ENCODE assay signal across 8 mouse cellular contexts in genomic region chr7:28944756-28945415, GRCm38 (mm10). TPM values are rescaled to one million over a fixed set of nuclear protein-coding genes. Genes with fewer than 3 reads are reported as not detected.
DNase-seq lines count a peak whose midpoint lies in the region; ATAC-seq and TF ChIP-seq lines count a peak whose summit lies in the region.

No protein-coding gene starts in this region.

- H3K4me1 ChIP-seq in ES-E14 (ENCODE audit: control insufficient read depth in 2 of 2, insufficient read depth in 2 of 2, low read length in 2 of 2, poor library complexity in 1 of 2), result peaks cover 39 to 47% of the 10 kb centered on the region in 2 experiments
- H3K4me1 ChIP-seq in forebrain, embryonic 14.5 days (ENCODE audit: control insufficient read depth, insufficient read depth, low read length), result peaks cover 20% of the 10 kb centered on the region
- peaks cover 74% of the 10 kb centered on the region for H3K4me1 ChIP-seq in limb, embryonic 14.5 days (ENCODE audit: control insufficient read depth, insufficient read depth, low read length)

- no peak for TF ChIP-seq POLR2A in limb, embryonic 14.5 days (IDR thresholded peaks at IDR 0.05; ENCODE audit: borderline replicate concordance, extremely low read depth, insufficient read depth, insufficient read length)

- no peak overlapping the region for H3K4me2 ChIP-seq in forebrain, embryonic 14.5 days (ENCODE audit: low read length)
- peak overlapping the region; percentile 9; the same call in 1 of the 2 replicates for H3K4me2 ChIP-seq in limb, embryonic 14.5 days (replicated peaks; ENCODE audit: low read depth, low read length, severe bottlenecking)

- TF ChIP-seq CTCF in layer of hippocampus, adult 2 months (conservative IDR thresholded peaks at IDR 0.05), result no peak

- H3K27ac ChIP-seq in layer of hippocampus, adult 2 months, result peak overlapping the region; percentile 75
- peak overlapping the region; percentile 78 for H3K27ac ChIP-seq in ES-E14 (ENCODE audit: insufficient read depth, low read depth, low read length, poor library complexity, severe bottlenecking)
- H3K27ac ChIP-seq in forebrain, embryonic 14.5 days (ENCODE audit: low read depth, low read length), result peak overlapping the region; percentile 39; the same call in 1 of the 2 replicates
- H3K27ac ChIP-seq in limb, embryonic 14.5 days (replicated peaks; ENCODE audit: low read depth, low read length), result peak overlapping the region; percentile 81

- WGBS in forebrain, embryonic 14.5 days, result 7% methylated on average over 6 of the region's 6 CpGs
- WGBS in limb, embryonic 14.5 days, result 33% methylated on average over 6 of the region's 6 CpGs

- in situ Hi-C loops in ES-E14 (cut with MboI; ENCODE audit: low sequenced_read_pairs in 2 of 2, unreplicated experiment in 2 of 2), result no loop called here

- H3K4me3 ChIP-seq in layer of hippocampus, adult 2 months, result no peak overlapping the region
- H3K4me3 ChIP-seq in ES-E14 (ENCODE audit: insufficient read depth in 1 of 2, low read depth in 1 of 2, low read length in 2 of 2, poor library complexity in 1 of 2, severe bottlenecking in 1 of 2), result peak overlapping the region; percentile 14 to 17; a peak in 2 of 4 replicates
- no peak overlapping the region for H3K4me3 ChIP-seq in forebrain, embryonic 14.5 days (ENCODE audit: low read depth, low read length)
- no peak overlapping the region for H3K4me3 ChIP-seq in limb, embryonic 14.5 days (replicated peaks; ENCODE audit: low read length)

- no peak for DNase-seq in layer of hippocampus, adult 2 months (ENCODE audit: low spot score in 2 of 2)
- no peak for DNase-seq in layer of hippocampus, adult 18-20 months (ENCODE audit: low spot score in 2 of 2)
- DNase-seq in ES-E14 (ENCODE audit: low read depth, low spot score) (no peak), MN1 (ENCODE audit: low spot score) (no peak)
- peak; percentile 71 for DNase-seq in forebrain, embryonic 14.5 days (ENCODE audit: low spot score)
- no peak for DNase-seq in limb, embryonic 14.5 days (ENCODE audit: low spot score)
- DNase-seq in cerebellum, postnatal 10 days, result no peak
- DNase-seq in cerebellum, adult 11 months, result no peak

- peaks cover 14% of the 10 kb centered on the region for H3K36me3 ChIP-seq in ES-E14 (ENCODE audit: control insufficient read depth, insufficient read depth, low read length, poor library complexity, severe bottlenecking)
- H3K36me3 ChIP-seq in forebrain, embryonic 14.5 days (ENCODE audit: control insufficient read depth, insufficient read depth, low read length), result 0 out of 2 replicates have a peak, but pooled peaks cover 7% of the 10 kb centered on the region
- H3K36me3 ChIP-seq in limb, embryonic 14.5 days (ENCODE audit: control insufficient read depth, insufficient read depth, low read length), result peaks cover 12% of the 10 kb centered on the region; the same call in 1 of the 2 replicates

- H3K9me3 ChIP-seq in ES-E14 (ENCODE audit: control insufficient read depth, insufficient read depth, low read depth, low read length), result no peaks in the 10 kb centered on the region
- no peaks in the 10 kb centered on the region for H3K9me3 ChIP-seq in forebrain, embryonic 14.5 days (replicated peaks; ENCODE audit: control insufficient read depth, low read length)
- H3K9me3 ChIP-seq in limb, embryonic 14.5 days (ENCODE audit: control insufficient read depth, low read length), result no peaks in the 10 kb centered on the region

- ATAC-seq in forebrain, embryonic 14.5 days, result peak; percentile 80
- no peak for ATAC-seq in limb, embryonic 14.5 days (ENCODE audit: low FRiP score, low read depth)

- no peaks in the 10 kb centered on the region for H3K27me3 ChIP-seq in forebrain, embryonic 14.5 days (replicated peaks; ENCODE audit: control insufficient read depth, insufficient read depth, low read length)
- no peaks in the 10 kb centered on the region for H3K27me3 ChIP-seq in limb, embryonic 14.5 days (ENCODE audit: control insufficient read depth, insufficient read depth, low read length)

- H3K9ac ChIP-seq in ES-E14 (ENCODE audit: insufficient read depth, low read depth, low read length, poor library complexity, severe bottlenecking), result peak overlapping the region; percentile 62; the same call in 1 of the 2 replicates
- no peak overlapping the region; the same call in 1 of the 2 replicates for H3K9ac ChIP-seq in forebrain, embryonic 14.5 days (ENCODE audit: low read length)
- H3K9ac ChIP-seq in limb, embryonic 14.5 days (ENCODE audit: low read depth, low read length, severe bottlenecking), result 0 out of 2 replicates have a peak overlapping the region, but pooled peaks have one; percentile 28

TF ChIP-seq in ES-E14, 5 proteins besides CTCF, POLR2A, EP300 and RAD21:
- no peak for TF ChIP-seq HCFC1 (IDR thresholded peaks at IDR 0.05; ENCODE audit: borderline replicate concordance, insufficient read depth, low read length)
- TF ChIP-seq CHD2 (IDR thresholded peaks at IDR 0.05; ENCODE audit: low read depth, low read length), result no peak
- TF ChIP-seq ZNF384 (IDR thresholded peaks at IDR 0.05; ENCODE audit: low read depth, low read length), result no peak
- no peak for TF ChIP-seq ZC3H11A (IDR thresholded peaks at IDR 0.05; ENCODE audit: borderline replicate concordance, low read depth, low read length)
- TF ChIP-seq MAFK (IDR thresholded peaks at IDR 0.05; ENCODE audit: insufficient read depth, low read depth, low read length), result no peak
TF ChIP-seq in ES-E14: peak in this region for 0.

RNA-seq across cellular contexts. Expression of gene Actn4, which starts 17.3 kb away (rescaled TPM):
- 100 to 1,000 TPM; 131 to 134 TPM for total RNA-seq in layer of hippocampus, adult 2 months (2021)
- total RNA-seq in layer of hippocampus, adult 18-20 months (2021), result 100 to 1,000 TPM; 127 to 136 TPM
- total RNA-seq in ES-E14 (2012; rRNA removed), result 566 and 627 TPM in 2 replicates
- 101 and 128 TPM in 2 replicates for polyA plus RNA-seq in forebrain, embryonic 14.5 days (2014; fragmentation: Nextera tagmentation; extraction: Ambion mirVana)
- 268 and 299 TPM in 2 replicates for polyA plus RNA-seq in limb, embryonic 14.5 days (2012; rRNA removed)
- polyA plus RNA-seq in limb, embryonic 14.5 days (2014; fragmentation: Nextera tagmentation; extraction: Ambion mirVana), result 295 and 304 TPM in 2 replicates

RNA-seq across cellular contexts. Expression of gene Eif3k, which starts 36.8 kb away (rescaled TPM):
- 100 to 1,000 TPM; 198 to 202 TPM for total RNA-seq in layer of hippocampus, adult 2 months (2021)
- 100 to 1,000 TPM; 201 to 212 TPM for total RNA-seq in layer of hippocampus, adult 18-20 months (2021)
- 474 and 500 TPM in 2 replicates for total RNA-seq in ES-E14 (2012; rRNA removed)
- polyA plus RNA-seq in forebrain, embryonic 14.5 days (2014; fragmentation: Nextera tagmentation; extraction: Ambion mirVana), result 345 and 412 TPM in 2 replicates
- polyA plus RNA-seq in limb, embryonic 14.5 days (2012; rRNA removed), result 473 and 518 TPM in 2 replicates
- 450 TPM in 2 replicates for polyA plus RNA-seq in limb, embryonic 14.5 days (2014; fragmentation: Nextera tagmentation; extraction: Ambion mirVana)

RNA-seq across cellular contexts. Expression of gene Map4k1, which starts 37.0 kb away (rescaled TPM):
- 1 to 10 TPM in 1 of 2 experiments, under 1 TPM in 1; 0.90 to 1.8 TPM for total RNA-seq in layer of hippocampus, adult 2 months (2021)
- 1 to 10 TPM in 1 of 2 experiments, under 1 TPM in 1; 0.99 to 1.3 TPM for total RNA-seq in layer of hippocampus, adult 18-20 months (2021)
- total RNA-seq in ES-E14 (2012; rRNA removed), result 14.8 and 15.6 TPM in 2 replicates
- 6.1 and 6.9 TPM in 2 replicates for polyA plus RNA-seq in forebrain, embryonic 14.5 days (2014; fragmentation: Nextera tagmentation; extraction: Ambion mirVana)
- 9.3 and 9.5 TPM in 2 replicates for polyA plus RNA-seq in limb, embryonic 14.5 days (2012; rRNA removed)
- polyA plus RNA-seq in limb, embryonic 14.5 days (2014; fragmentation: Nextera tagmentation; extraction: Ambion mirVana), result 6.4 and 7.0 TPM in 2 replicates

Comparison
In these comparisons a context has a peak if more than half of its experiments do, and no peak if none do; other contexts are left out.
1. H3K4me3 ChIP-seq: peak in ES-E14 (2 of 2); none in layer of hippocampus, adult 2 months (single experiment), forebrain, embryonic 14.5 days (single experiment) and limb, embryonic 14.5 days (single experiment).
2. Peak in every context shown above with its lines, with median percentiles within 50 percentile points of each other: H3K27ac ChIP-seq.